Mouse (Mus musculus): ENCODE measurements around the gene Kcnip4. TPM values are rescaled to one million over a fixed set of nuclear protein-coding genes. Genes with fewer than 3 reads are reported as not detected.
A peak's percentile ranks its signal among the peaks of the same experiment; 100 is the strongest.

Gene Kcnip4
- polyA plus RNA-seq, 1 experiment from 2014 or later, result 0.84 TPM

DNA sequence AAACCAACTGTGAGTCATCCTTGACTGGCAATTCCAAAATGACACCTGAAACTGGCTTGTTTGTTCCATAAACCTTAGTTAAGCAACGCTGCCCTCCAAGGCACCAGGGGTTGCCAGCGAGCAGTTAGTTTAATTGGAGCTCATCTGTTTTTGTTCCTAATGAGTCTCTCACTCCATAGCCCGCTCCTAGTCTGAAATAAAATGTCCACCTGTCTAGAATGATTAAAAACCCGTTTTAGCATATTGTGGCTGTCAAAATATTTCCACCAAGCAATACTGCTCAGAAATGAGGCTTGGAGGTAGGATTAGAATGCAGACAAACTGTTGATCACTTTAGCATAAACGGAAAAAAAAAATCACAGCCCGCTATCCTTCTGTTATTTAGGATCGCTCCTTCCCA is 901.3 kb downstream of the Kcnip4 start:
- WGBS, result 75% methylated on average over 7 of the region's 7 CpGs
- Histone ChIP-seq H3K36me3 (no peaks in the 10 kb centered on the region), H3K4me2 (no peak overlapping the region), H3K4me3 (replicated peaks) (no peak overlapping the region), H3K27ac (no peak overlapping the region), H3K27me3 (no peaks in the 10 kb centered on the region), H3K9me3 (replicated peaks) (no peaks in the 10 kb centered on the region), H3K9ac (no peak overlapping the region), H3K4me1 (no peaks in the 10 kb centered on the region)
- ATAC-seq (replicated peaks; ENCODE audit: low FRiP score), result no peak

DNA sequence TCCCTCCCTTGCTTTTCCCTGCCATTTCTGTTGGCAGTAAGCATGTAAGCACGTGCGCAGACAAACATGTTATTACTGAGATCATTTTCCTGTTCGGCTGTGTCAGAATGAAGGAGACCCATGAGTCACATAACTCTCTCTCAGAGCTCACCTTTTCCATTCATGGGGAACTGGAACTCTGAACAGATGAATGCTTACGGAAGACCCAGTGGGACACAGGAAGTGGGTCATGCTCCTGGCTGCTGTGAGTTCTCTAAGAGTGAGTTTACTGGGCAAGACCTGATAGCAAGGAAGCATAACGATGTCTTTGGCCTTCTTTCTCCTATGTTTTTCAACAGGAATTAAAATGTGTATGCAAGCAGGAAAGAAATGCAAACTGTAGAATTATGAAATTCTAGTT is 917.8 kb downstream of the Kcnip4 start:
- WGBS, result 87% methylated on average over 5 of the region's 5 CpGs

DNA sequence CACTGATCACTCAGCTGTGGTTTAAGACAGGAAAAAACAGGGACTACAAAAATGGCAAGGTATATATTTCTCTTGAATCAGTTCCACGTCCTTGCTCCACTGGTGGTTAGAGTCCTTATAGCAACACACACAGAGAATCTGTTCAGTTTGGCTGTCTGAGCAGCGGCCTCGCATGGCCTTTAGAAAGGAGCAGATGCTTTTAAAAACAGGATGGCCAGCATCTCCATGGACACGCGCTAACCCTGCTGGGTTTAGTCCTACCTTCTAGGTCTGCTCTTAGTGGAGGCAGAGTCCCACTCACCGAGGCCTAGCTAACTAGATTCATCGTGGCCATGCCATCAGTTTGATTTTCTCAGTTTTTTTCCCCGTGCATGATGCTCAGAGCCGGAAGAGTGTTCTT is 918.4 kb downstream of the Kcnip4 start:
- WGBS, result 93% methylated on average over 9 of the region's 9 CpGs
- H3K4me3 ChIP-seq (replicated peaks), result no peak overlapping the region
- H3K9ac ChIP-seq, result no peak overlapping the region
- H3K4me1 ChIP-seq, result no peaks in the 10 kb centered on the region
- no peak overlapping the region for H3K27ac ChIP-seq
- no peaks in the 10 kb centered on the region for H3K36me3 ChIP-seq
- no peak overlapping the region for H3K4me2 ChIP-seq
- ATAC-seq (replicated peaks; ENCODE audit: low FRiP score), result no peak
- H3K27me3 ChIP-seq, result no peaks in the 10 kb centered on the region
- no peaks in the 10 kb centered on the region for H3K9me3 ChIP-seq (replicated peaks)

More for the DNA sequence above, 917.8 kb downstream of the Kcnip4 start:
- H3K36me3 ChIP-seq, result no peaks in the 10 kb centered on the region
- no peak for ATAC-seq (replicated peaks; ENCODE audit: low FRiP score)
- H3K4me2 ChIP-seq, result no peak overlapping the region
- no peaks in the 10 kb centered on the region for H3K9me3 ChIP-seq (replicated peaks)
- no peak overlapping the region for H3K4me3 ChIP-seq (replicated peaks)
- no peak overlapping the region for H3K9ac ChIP-seq
- no peak overlapping the region for H3K27ac ChIP-seq
- H3K27me3 ChIP-seq, result no peaks in the 10 kb centered on the region
- H3K4me1 ChIP-seq, result no peaks in the 10 kb centered on the region

DNA sequence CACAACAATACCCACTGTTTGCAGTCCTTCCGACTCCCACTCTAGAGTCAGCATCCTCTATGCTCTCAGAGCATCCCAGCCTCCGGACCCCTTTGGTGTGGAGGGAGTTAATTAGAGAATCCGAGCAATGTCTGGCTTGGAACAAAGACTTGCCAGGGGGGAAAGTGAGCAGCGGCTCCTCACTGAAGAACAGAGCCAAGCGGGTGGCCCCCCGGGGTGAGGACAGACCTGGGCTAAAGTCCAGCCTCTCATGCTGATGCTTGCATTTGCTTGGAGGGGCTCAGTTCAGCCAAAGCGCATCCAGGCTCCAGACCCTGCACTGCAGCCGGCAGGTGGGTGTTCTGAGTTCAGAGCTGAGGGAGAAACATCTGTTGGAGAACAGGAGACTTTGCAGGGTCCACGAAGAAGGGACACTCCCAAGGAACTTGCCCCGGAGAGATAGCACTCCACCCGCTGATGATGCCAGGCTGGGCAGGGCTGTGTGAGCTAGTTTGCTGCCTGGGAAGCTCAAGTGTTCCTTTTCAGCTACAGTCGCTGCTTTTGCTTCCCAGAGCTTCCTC is 925.1 kb downstream of the Kcnip4 start:
- Histone ChIP-seq H3K36me3 (no peaks in the 10 kb centered on the region), H3K9ac (no peak overlapping the region), H3K27ac (no peak overlapping the region), H3K4me3 (replicated peaks) (peak overlapping the region; percentile 18), H3K27me3 (peaks cover 18% of the 10 kb centered on the region), H3K4me2 (peak overlapping the region; percentile 49), H3K9me3 (replicated peaks) (no peaks in the 10 kb centered on the region), H3K4me1 (peaks cover 8% of the 10 kb centered on the region; the same call in 1 of the 2 replicates)
- ATAC-seq (replicated peaks; ENCODE audit: low FRiP score), result peak; percentile 74
- WGBS, result under 1% methylated on average over 12 of the region's 12 CpGs

DNA sequence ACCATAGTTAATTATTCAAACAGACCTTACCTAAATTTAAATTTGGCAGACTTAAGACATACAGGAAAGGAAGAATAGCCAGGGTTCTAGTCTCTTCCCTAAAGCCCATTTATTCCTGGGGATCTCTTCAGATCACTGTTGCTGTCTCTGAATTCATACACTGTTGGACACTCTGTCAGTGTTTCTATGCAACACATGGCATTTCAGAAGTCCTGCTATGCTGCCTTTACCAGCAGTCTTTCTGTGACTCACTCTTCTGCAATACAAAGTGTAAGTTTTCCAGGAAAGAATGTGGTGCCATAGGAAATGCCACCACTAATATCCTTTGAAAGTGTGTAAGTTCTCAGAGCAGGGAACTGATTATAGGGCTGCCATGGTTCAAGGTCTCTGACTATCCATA is 936.7 kb downstream of the Kcnip4 start:
- Histone ChIP-seq H3K4me2 (no peak overlapping the region), H3K4me3 (replicated peaks) (no peak overlapping the region), H3K36me3 (no peaks in the 10 kb centered on the region), H3K9ac (no peak overlapping the region), H3K27me3 (no peaks in the 10 kb centered on the region), H3K4me1 (no peaks in the 10 kb centered on the region), H3K27ac (no peak overlapping the region), H3K9me3 (replicated peaks) (no peaks in the 10 kb centered on the region)
- no peak for ATAC-seq (replicated peaks; ENCODE audit: low FRiP score)

DNA sequence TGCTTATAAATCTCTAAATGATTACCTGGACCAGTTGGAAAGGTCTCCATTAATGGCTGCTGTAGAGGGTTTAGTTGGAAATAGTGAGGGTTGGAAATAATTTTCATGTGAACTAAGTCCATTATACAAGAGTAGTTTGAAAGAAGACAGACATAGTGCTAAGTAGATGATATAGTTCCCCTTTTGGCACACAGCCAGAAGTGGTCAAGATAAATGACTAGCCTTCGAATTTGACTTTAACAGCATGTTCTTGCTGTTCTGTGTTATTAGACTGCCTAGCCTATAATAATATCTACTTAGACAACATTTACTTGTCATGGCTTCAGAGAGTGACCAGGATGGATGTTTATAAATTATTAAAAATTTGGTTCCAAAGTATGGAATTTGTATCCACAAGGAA is 941.3 kb downstream of the Kcnip4 start:
- WGBS, result 39% methylated on average over 1 of the region's 1 CpGs
- ATAC-seq (replicated peaks; ENCODE audit: low FRiP score), result no peak
- H3K27ac ChIP-seq, result no peak overlapping the region

DNA sequence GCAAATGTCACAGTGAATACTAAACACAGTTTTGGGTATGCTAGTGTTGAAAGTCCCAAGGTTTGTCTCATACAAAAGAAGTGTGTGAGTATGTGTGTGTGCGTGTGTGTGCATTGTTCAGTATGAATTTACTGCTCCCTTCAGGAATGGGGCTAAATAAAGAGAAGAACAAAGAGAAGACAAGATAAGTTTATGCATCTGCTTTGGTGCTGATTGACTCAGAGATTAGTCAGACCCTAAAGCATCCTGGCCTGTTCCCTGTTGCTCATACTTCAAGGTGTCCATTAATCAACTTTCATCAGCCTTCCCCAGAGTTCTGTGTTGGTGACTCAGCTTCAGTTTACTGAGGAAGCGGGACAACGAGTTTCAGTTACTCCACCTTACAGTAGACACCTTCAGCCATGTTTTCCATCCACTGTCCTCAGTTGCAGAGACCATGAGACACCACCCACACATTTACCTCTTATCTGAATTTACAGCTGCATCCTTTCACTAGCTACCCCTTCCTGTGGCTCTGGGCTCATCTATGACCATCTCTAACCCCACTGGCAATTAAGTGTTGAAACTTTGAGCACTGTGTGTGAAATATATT is 960.6 kb downstream of the Kcnip4 start:
- no peak overlapping the region for H3K27ac ChIP-seq
- H3K4me1 ChIP-seq, result no peaks in the 10 kb centered on the region
- H3K27me3 ChIP-seq, result no peaks in the 10 kb centered on the region
- H3K4me3 ChIP-seq (replicated peaks), result no peak overlapping the region
- no peaks in the 10 kb centered on the region for H3K9me3 ChIP-seq (replicated peaks)
- H3K9ac ChIP-seq, result no peak overlapping the region
- no peak for ATAC-seq (replicated peaks; ENCODE audit: low FRiP score)
- H3K4me2 ChIP-seq, result no peak overlapping the region
- no peaks in the 10 kb centered on the region for H3K36me3 ChIP-seq
- 83% methylated on average over 3 of the region's 3 CpGs for WGBS

More for the DNA sequence above, 941.3 kb downstream of the Kcnip4 start:
- no peaks in the 10 kb centered on the region for H3K4me1 ChIP-seq
- H3K27me3 ChIP-seq, result no peaks in the 10 kb centered on the region
- no peak overlapping the region for H3K4me3 ChIP-seq (replicated peaks)
- H3K4me2 ChIP-seq, result no peak overlapping the region
- H3K9ac ChIP-seq, result no peak overlapping the region
- no peaks in the 10 kb centered on the region for H3K9me3 ChIP-seq (replicated peaks)
- no peaks in the 10 kb centered on the region for H3K36me3 ChIP-seq

DNA sequence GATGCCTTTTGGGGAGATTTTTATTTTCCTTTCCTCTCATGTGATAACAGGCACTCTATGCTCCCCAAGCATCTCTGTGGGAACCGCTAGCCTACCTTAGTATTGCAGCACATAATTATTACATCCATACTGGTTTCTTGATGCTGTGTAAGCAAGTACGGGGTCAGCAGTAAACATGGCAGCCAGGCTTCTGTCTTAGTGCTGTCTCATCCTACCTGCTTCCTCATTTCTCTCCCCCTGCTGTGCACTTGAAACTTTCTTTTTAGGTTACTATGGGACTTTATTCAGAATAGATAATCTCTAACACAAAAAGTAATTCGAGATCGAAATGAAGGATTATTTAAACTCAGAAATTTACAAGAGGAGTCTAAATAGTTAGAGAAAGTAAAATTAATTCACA is 973.0 kb downstream of the Kcnip4 start:
- Histone ChIP-seq H3K9ac (no peak overlapping the region), H3K4me3 (replicated peaks) (no peak overlapping the region), H3K27ac (no peak overlapping the region), H3K27me3 (no peaks in the 10 kb centered on the region), H3K4me2 (no peak overlapping the region), H3K36me3 (no peaks in the 10 kb centered on the region), H3K9me3 (replicated peaks) (no peaks in the 10 kb centered on the region), H3K4me1 (0 out of 2 replicates have a peak, but pooled peaks cover 3% of the 10 kb centered on the region)
- ATAC-seq (replicated peaks; ENCODE audit: low FRiP score), result no peak
- WGBS, result 86% methylated on average over 4 of the region's 4 CpGs

DNA sequence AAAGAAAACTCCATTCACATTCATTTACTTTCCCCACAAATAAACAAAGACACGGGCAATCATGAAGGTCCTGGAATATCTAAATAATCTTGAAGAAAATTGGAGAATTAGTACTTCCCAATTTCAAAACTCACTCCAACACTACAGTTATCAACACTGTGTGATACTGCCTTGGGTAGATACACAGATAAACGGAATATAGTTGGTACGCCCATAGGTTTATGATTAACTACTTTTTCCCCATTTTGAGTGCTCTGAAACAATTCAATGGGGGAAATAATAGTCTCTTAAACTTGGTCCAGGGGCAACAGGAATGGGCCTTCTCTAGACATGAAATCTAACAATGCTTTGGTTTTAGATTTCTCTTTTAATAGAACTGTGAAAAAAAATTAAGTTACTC is 978.9 kb downstream of the Kcnip4 start:
- Histone ChIP-seq H3K9me3 (replicated peaks) (no peaks in the 10 kb centered on the region), H3K4me3 (replicated peaks) (no peak overlapping the region), H3K27me3 (no peaks in the 10 kb centered on the region), H3K36me3 (no peaks in the 10 kb centered on the region), H3K4me1 (no peaks in the 10 kb centered on the region), H3K27ac (no peak overlapping the region), H3K4me2 (no peak overlapping the region), H3K9ac (no peak overlapping the region)
- WGBS, result 70% methylated on average over 3 of the region's 3 CpGs
- ATAC-seq (replicated peaks; ENCODE audit: low FRiP score), result no peak

DNA sequence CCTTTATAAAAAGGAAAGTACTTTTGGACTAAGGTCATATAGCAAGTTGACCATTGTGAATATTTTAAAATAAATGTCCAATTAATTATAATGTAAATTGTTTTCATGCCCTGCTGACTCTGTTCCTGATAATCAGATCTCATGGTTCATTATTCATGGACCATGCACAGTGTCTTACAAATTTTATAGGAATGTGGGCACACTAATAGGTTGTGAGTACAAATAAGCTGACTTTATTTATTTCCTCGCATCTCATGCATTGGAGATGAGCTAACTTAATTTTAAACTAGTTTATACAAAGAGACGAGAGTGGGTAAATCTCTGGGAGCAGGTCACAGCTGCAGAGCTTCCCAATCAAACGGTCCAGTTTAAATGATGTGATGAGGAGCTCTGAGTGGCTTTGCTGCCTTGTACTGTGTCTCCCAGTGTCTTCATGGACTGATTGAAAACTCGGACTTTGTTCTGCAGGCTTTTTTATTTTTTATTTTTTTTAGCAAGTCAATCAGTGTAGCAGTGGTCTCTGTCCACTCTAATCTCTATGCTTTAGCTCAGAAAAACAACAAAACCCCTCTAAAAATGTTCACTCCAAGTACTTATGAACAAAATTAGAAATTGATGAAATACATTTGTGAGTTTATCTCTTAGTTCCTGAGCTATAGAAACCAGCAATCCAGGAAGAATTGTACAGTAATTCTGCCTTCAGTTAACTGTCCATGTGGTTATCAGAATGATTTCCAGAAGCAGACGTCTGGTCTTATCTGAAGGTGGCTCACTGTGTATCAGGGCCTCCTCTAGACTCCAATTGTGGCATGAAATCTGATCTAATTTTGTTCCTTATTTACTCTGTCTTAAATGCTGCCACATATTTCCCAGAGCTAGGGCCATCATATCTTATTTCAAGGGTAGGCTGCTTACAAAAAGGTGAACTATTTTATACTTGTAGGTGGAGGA is 979.6 kb downstream of the Kcnip4 start:
- ATAC-seq (replicated peaks; ENCODE audit: low FRiP score), result no peak
- Histone ChIP-seq H3K4me3 (replicated peaks) (no peak overlapping the region), H3K36me3 (no peaks in the 10 kb centered on the region), H3K9me3 (replicated peaks) (no peaks in the 10 kb centered on the region), H3K4me2 (no peak overlapping the region), H3K27me3 (no peaks in the 10 kb centered on the region), H3K9ac (no peak overlapping the region), H3K27ac (no peak overlapping the region; the same call in 1 of the 2 replicates), H3K4me1 (no peaks in the 10 kb centered on the region)
- 52% methylated on average over 5 of the region's 5 CpGs for WGBS

DNA sequence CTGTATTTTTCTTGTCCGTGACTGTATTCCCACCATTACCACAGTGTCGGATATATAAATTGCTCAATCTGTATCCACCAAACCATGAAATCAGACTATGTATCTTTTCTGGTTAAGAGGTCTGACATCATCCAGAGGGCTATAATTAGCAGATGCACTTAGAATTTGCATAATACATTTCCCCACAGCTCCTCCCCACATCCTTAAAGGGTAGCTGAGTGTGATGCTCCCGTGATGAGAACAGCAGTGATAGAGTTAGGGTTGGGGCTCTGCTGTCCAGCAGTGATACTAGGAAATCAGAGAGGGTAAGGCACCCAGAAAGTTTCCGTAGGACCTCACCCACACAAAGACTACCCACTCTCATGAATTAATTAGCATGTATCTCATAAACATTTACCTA is 1006.7 kb downstream of the Kcnip4 start:
- Histone ChIP-seq H3K4me2 (no peak overlapping the region), H3K9me3 (replicated peaks) (no peaks in the 10 kb centered on the region), H3K27me3 (no peaks in the 10 kb centered on the region), H3K36me3 (no peaks in the 10 kb centered on the region), H3K27ac (no peak overlapping the region), H3K9ac (no peak overlapping the region), H3K4me3 (replicated peaks) (no peak overlapping the region), H3K4me1 (no peaks in the 10 kb centered on the region)
- no peak for ATAC-seq (replicated peaks; ENCODE audit: low FRiP score)
- WGBS, result 84% methylated on average over 4 of the region's 4 CpGs

DNA sequence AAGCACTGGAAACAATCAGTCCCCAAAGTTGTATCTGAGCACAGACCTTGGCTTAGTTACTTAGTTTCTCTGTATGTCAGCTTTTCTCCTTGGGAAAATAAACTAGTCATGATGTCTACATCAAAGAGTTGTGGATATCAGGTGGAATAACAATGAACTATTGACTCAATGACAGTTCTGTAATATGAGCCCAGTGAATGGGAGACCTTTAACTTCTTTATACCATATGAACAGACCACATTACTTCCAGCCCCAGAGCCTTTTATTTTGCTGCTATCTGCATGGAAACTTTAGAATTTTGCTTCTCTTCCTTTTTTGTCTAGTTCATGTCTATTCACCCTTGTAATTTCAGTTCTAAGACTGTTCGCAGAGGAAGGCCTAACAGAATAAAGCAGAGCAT is 1011.4 kb downstream of the Kcnip4 start:
- Histone ChIP-seq H3K36me3 (no peaks in the 10 kb centered on the region), H3K27ac (no peak overlapping the region), H3K9ac (no peak overlapping the region), H3K4me2 (no peak overlapping the region), H3K4me1 (no peaks in the 10 kb centered on the region), H3K4me3 (replicated peaks) (no peak overlapping the region), H3K27me3 (no peaks in the 10 kb centered on the region), H3K9me3 (replicated peaks) (no peaks in the 10 kb centered on the region)
- no peak for ATAC-seq (replicated peaks; ENCODE audit: low FRiP score)
- 71% methylated on average over 1 of the region's 1 CpGs for WGBS
